Mouse (Mus musculus) cerebellum, postnatal 10 days (tissue): Measurements from ENCODE around the gene Ehd2.

Experiments used
- DNase-seq, 2 experiments: peaks; one replicate each; pipeline ENCODE4 v3.0.0; 2021; ENCODE audit warnings: mixed read lengths in 2 of 2

The Ehd2 gene

GRCm38 (mm10) chr7:15974712-15975111 lies 7.3 kb upstream of the Ehd2 start:
- peak; percentile 73 to 80 for DNase-seq

GRCm38 (mm10) chr7:15972247-15972646 lies 4.9 kb upstream of the Ehd2 start:
- DNase-seq: no peak

GRCm38 (mm10) chr7:15969674-15970073 lies 2.3 kb upstream of the Ehd2 start:
- no peak for DNase-seq

- DNase-seq: no peak
Observed at GRCm38 (mm10) chr7:15968322-15968721, 955 bp upstream of the Ehd2 start.

GRCm38 (mm10) chr7:15966489-15966888 lies 878 bp downstream of the Ehd2 start:
- DNase-seq: no peak

- DNase-seq: no peak
Observed at GRCm38 (mm10) chr7:15963798-15964652, 3.3 kb downstream of the Ehd2 start.

GRCm38 (mm10) chr7:15962311-15963288 lies 4.8 kb downstream of the Ehd2 start:
- peak; percentile 61 to 73 for DNase-seq

GRCm38 (mm10) chr7:15961798-15962197 lies 5.6 kb downstream of the Ehd2 start:
- DNase-seq: no peak

- DNase-seq: no peak
Observed at GRCm38 (mm10) chr7:15961239-15961638, 6.1 kb downstream of the Ehd2 start.

- no peak for DNase-seq
Observed at GRCm38 (mm10) chr7:15960691-15961090, 6.7 kb downstream of the Ehd2 start.

- DNase-seq: peak in 1 of 2 experiments; percentile 1
Observed at GRCm38 (mm10) chr7:15956143-15956542, 11.2 kb downstream of the Ehd2 start.

- no peak for DNase-seq
Observed at GRCm38 (mm10) chr7:15955509-15955908, 11.9 kb downstream of the Ehd2 start.

GRCm38 (mm10) chr7:15954978-15955443 lies 12.4 kb downstream of the Ehd2 start:
- DNase-seq: peak in 1 of 2 experiments; percentile 43

GRCm38 (mm10) chr7:15954436-15954835 lies 12.9 kb downstream of the Ehd2 start:
- peak in 1 of 2 experiments; percentile 2 for DNase-seq

- DNase-seq: peak in 1 of 2 experiments; percentile 3
Observed at GRCm38 (mm10) chr7:15953307-15954074, 13.9 kb downstream of the Ehd2 start.

- no peak for DNase-seq
Observed at GRCm38 (mm10) chr7:15952416-15952815, 15.0 kb downstream of the Ehd2 start.

- DNase-seq: no peak
Observed at GRCm38 (mm10) chr7:15950008-15950407, 17.4 kb downstream of the Ehd2 start.

- no peak for DNase-seq
Observed at GRCm38 (mm10) chr7:15949216-15949790, 18.1 kb downstream of the Ehd2 start.

GRCm38 (mm10) chr7:15948381-15948941 lies 18.9 kb downstream of the Ehd2 start:
- DNase-seq: peak; percentile 87 to 88

- DNase-seq: no peak
Observed at GRCm38 (mm10) chr7:15947653-15948260, 19.6 kb downstream of the Ehd2 start.
